Mouse (Mus musculus) cerebellum, postnatal 25 days (tissue): Measurements from ENCODE around the gene Med29.
"Not testable (repeated sequence)": the region's sequence is repeated elsewhere in the genome, so short reads cannot be mapped to it uniquely, and the experiment has no call there.

Source experiments
- DNase-seq, 2 experiments: peaks; one replicate each; pipeline ENCODE4 v3.0.0; 2021; ENCODE audit warnings: mixed read lengths in 2 of 2

Gene Med29

GRCm38 (mm10) chr7:28395425-28395824 is 2.9 kb upstream of the Med29 start:
- no peak for DNase-seq

GRCm38 (mm10) chr7:28393272-28393951 is 904 bp upstream of the Med29 start:
- no peak for DNase-seq

- no peak for DNase-seq
Observed at GRCm38 (mm10) chr7:28390331-28390730, 2.2 kb downstream of the Med29 start.

GRCm38 (mm10) chr7:28387384-28387783 is 5.1 kb downstream of the Med29 start:
- not testable (repeated sequence) for DNase-seq

- DNase-seq = not testable (repeated sequence)
Observed at GRCm38 (mm10) chr7:28386877-28387276, 5.6 kb downstream of the Med29 start.

GRCm38 (mm10) chr7:28386462-28386861 is 6.0 kb downstream of the Med29 start:
- DNase-seq = peak; percentile 70 to 84

- no peak for DNase-seq
Observed at GRCm38 (mm10) chr7:28386007-28386406, 6.5 kb downstream of the Med29 start.

GRCm38 (mm10) chr7:28385196-28385595 is 7.3 kb downstream of the Med29 start:
- no peak for DNase-seq

- no peak for DNase-seq
Observed at GRCm38 (mm10) chr7:28384162-28384561, 8.3 kb downstream of the Med29 start.

- no peak for DNase-seq
Observed at GRCm38 (mm10) chr7:28383606-28384005, 8.9 kb downstream of the Med29 start.

- DNase-seq = no peak
Observed at GRCm38 (mm10) chr7:28382981-28383396, 9.5 kb downstream of the Med29 start.

GRCm38 (mm10) chr7:28382347-28382951 is 10.1 kb downstream of the Med29 start:
- no peak for DNase-seq

- peak; percentile 44 to 48 for DNase-seq
Observed at GRCm38 (mm10) chr7:28381938-28382337, 10.6 kb downstream of the Med29 start.

GRCm38 (mm10) chr7:28381017-28381790 is 11.3 kb downstream of the Med29 start:
- DNase-seq = peak in 1 of 2 experiments; percentile 57

- DNase-seq = no peak
Observed at GRCm38 (mm10) chr7:28380237-28381016, 12.1 kb downstream of the Med29 start, which contains the start of gene Zfp36. Zfp36 (minus strand) TSS chr7:28380253.

- DNase-seq = peak; percentile 60 to 78
Observed at GRCm38 (mm10) chr7:28378769-28379651, 13.5 kb downstream of the Med29 start.

GRCm38 (mm10) chr7:28378066-28378690 is 14.3 kb downstream of the Med29 start:
- no peak for DNase-seq

- no peak for DNase-seq
Observed at GRCm38 (mm10) chr7:28377190-28378065, 15.1 kb downstream of the Med29 start.

GRCm38 (mm10) chr7:28376011-28376771 is 16.3 kb downstream of the Med29 start:
- peak; percentile 33 to 50 for DNase-seq
